Mouse (Mus musculus): ENCODE data around the gene Gnaz.

Gene Gnaz

GRCm38 (mm10) chr10:75029677-75030076, 62.7 kb downstream of the Gnaz start:
- no peak for DNase-seq (ENCODE audit: low read depth, low spot score)

DNA sequence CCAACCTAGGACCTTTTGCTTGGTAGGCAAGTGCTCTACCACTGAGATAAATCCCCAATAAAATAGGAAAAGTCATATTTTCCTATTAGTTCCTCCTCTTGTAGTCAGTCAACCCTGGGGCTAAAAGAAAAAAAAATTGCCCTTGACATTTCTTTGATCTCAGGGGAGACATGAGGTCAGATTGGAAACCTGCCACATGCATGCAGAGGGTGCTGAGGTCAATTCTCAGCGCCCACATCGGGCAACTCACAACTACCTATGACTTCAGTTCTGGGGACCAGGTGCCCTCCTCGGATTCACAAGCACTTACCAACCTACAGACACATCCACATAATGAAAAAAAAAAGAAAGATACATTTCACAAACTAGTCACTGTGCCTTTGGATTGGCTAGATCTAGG, 63.3 kb downstream of the Gnaz start:
- DNase-seq (ENCODE audit: low read depth, low spot score), result no peak

GRCm38 (mm10) chr10:75031345-75032114, 64.6 kb downstream of the Gnaz start:
- DNase-seq (ENCODE audit: low read depth, low spot score), result no peak

- DNase-seq (ENCODE audit: low read depth, low spot score), result no peak
Measured at GRCm38 (mm10) chr10:75032395-75032794, 65.4 kb downstream of the Gnaz start, which contains the start of gene Rsph14. Rsph14 (minus strand) TSS chr10:75032586.

GRCm38 (mm10) chr10:75036883-75037379, 70.0 kb downstream of the Gnaz start, which contains the start of gene Rab36:
Rab36 (plus strand) TSS chr10:75037058.
- no peak for DNase-seq (ENCODE audit: low read depth, low spot score)

DNA sequence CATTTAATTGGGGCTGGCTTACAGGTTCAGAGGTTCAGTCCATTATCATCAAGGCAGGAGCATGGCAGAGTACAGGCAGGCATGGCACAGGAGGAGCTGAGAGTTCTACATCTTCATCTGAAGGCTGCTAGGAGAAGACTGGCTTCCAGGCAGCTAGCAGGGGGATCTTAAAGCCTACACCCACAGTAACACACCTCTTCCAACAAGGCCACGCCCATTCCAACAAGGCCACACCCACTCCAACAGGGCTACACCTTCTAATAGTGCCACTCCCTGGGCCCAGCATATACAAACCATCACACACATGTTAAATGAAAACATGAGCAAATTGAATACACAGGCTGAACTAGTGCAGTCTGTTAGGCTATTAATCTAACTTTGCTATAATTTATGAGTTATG, 75.1 kb downstream of the Gnaz start:
- DNase-seq (ENCODE audit: low read depth, low spot score), result peak; percentile 11

- DNase-seq (ENCODE audit: low read depth, low spot score), result no peak
Measured at GRCm38 (mm10) chr10:75044459-75044858, 77.5 kb downstream of the Gnaz start.

GRCm38 (mm10) chr10:75045831-75046230, 78.9 kb downstream of the Gnaz start:
- DNase-seq (ENCODE audit: low read depth, low spot score), result no peak

- no peak for DNase-seq (ENCODE audit: low read depth, low spot score)
Measured at GRCm38 (mm10) chr10:75048711-75049110, 81.7 kb downstream of the Gnaz start.

DNA sequence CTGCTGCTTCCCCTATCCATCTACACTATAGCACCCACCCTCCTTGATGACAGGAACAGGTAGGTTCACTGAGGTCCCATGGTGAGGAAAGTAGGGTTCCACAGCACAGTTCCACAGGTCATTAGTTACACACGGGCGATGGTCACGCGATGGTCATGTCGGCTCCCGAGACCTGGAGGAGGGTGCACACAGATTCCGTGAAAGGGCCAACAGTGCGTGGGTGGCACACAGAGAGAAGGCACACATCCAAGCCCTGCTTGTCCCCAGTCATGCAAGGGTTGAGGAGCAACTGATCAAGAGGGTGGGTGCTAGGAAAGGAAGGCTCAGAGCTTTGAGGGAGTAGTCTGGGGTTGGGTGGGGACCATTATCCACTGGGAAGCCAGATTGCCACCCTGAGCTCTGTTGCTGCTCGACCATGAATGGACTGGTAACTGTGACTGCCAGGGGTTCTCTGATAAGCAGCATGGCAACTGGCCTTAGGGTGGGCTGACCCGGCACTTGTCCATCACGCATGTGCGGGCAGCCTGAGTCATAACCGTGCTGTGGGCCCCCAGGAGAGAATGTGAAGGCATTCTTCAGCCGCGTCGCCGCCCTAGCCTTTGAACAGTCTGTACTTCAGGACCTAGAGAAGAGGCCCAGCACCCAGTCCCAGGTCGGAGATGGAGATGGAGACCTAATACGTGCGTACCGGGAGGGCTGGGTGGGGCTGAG, 84.5 kb downstream of the Gnaz start:
- DNase-seq (ENCODE audit: low read depth, low spot score), result no peak

- DNase-seq (ENCODE audit: low read depth, low spot score), result no peak
Measured at GRCm38 (mm10) chr10:75052902-75053301, 85.9 kb downstream of the Gnaz start.

DNA sequence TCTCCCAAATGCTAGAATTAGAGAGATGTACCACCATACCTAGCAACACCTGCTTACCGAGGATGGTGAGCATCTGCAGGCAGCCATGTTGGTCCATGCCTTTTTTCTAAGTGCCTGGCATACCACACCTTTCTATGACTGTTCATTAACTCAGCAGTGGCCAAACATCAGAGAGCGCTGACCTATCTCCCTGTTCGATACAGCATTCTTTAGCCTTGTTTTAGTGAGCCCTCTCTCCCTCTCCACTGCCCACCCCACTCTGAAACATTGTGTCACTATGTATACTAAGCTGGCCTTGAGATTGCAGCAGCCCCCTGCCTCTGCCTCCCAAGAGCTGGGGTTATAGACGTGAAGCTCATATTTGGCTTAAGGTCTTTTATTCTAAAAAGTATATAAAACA, 86.7 kb downstream of the Gnaz start:
- DNase-seq (ENCODE audit: low read depth, low spot score), result no peak

GRCm38 (mm10) chr10:75054125-75054524, 87.1 kb downstream of the Gnaz start:
- no peak for DNase-seq (ENCODE audit: low read depth, low spot score)

- DNase-seq (ENCODE audit: low read depth, low spot score), result no peak
Measured at GRCm38 (mm10) chr10:75055672-75056071, 88.7 kb downstream of the Gnaz start.

- DNase-seq (ENCODE audit: low read depth, low spot score), result no peak
Measured at GRCm38 (mm10) chr10:75056255-75056654, 89.3 kb downstream of the Gnaz start.

DNA sequence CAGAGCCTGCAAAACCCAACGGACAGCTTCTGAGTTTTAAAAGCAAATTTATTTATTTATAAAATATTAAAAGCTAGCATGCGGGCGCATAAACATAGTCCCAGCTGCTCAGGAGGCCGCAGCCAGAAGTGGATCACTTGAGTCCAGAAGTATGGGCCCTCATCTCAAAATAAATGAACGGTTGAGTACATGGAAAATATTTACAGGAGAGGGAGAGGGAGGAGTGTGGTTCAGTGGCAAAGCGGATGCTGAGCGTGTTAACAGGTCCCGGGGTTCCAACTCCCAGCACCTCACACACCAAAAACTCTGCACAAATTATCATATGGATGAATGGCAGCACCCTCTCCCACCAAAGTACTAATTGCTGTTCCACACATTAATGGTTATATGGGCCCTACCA, 91.4 kb downstream of the Gnaz start:
- no peak for DNase-seq (ENCODE audit: low read depth, low spot score)

DNA sequence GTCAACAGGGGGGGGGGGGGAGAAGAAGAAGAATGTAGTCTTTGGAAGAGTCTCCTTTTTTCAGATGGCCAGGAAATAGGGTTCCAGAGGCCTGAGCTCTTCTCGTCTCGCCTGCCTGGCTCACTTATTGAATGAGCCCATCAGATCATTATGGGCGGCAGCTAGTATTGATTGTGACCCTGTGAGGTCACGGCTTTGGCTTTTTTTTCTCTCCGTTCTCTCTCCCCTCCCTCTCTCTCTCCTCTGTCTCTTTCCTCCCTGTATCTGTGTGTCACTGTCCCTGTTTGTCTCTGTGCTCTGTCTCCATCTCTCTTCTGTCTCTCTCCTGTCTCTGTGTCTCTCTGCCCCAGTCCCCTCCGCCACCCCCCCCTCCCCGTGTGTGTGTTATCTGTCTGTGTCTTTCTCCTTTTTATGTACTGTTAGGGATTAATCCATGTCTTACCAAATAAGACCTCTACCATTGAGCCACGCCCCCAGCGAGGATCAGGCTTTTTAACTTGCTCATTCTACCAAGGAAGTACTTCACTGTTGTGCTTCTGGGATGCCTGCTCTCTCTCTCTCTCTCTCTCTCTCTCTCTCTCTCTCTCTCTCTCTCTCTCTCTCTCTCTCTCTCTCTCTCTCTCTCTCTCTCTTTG, 91.9 kb downstream of the Gnaz start:
- DNase-seq (ENCODE audit: low read depth, low spot score), result no peak

DNA sequence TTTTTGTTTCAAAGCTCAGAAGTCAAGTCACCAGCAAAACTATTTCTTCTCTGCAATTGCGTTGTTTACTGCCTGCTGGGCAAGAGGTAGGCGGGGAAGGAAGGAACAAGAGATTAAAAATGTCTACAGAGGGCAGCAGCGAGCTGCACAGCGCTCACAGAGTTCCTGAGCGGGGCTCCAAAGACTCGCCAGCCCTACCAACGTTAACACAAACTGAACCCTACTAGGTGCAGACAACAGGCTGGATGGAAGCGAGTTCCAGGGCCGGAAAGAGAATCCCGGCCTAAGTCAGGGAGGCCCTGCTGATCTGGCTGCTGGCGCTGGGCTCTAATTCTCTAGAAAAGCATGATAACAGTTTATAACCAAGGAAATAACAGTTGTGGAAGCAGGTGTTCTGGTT, 92.4 kb downstream of the Gnaz start:
- DNase-seq (ENCODE audit: low read depth, low spot score), result no peak

GRCm38 (mm10) chr10:75060217-75060842, 93.4 kb downstream of the Gnaz start, which contains the start of gene Bcr:
Bcr (plus strand) TSS chr10:75060592.
- no peak for DNase-seq (ENCODE audit: low read depth, low spot score)

DNA sequence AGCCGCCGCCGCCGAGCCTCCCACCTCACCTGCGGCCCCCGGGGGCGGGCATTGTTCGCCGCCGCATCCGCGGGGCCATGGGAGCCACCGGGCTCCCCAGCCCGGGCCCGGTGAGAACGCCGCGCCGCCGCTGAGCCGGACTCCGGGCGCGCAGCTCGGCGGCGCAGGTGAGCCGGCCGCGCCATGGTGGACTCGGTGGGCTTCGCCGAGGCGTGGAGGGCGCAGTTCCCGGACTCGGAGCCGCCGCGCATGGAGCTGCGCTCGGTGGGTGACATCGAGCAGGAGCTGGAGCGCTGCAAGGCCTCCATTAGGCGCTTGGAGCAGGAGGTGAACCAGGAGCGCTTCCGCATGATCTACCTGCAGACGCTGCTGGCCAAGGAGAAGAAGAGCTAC, 93.9 kb downstream of the Gnaz start:
- DNase-seq (ENCODE audit: low read depth, low spot score), result no peak

DNA sequence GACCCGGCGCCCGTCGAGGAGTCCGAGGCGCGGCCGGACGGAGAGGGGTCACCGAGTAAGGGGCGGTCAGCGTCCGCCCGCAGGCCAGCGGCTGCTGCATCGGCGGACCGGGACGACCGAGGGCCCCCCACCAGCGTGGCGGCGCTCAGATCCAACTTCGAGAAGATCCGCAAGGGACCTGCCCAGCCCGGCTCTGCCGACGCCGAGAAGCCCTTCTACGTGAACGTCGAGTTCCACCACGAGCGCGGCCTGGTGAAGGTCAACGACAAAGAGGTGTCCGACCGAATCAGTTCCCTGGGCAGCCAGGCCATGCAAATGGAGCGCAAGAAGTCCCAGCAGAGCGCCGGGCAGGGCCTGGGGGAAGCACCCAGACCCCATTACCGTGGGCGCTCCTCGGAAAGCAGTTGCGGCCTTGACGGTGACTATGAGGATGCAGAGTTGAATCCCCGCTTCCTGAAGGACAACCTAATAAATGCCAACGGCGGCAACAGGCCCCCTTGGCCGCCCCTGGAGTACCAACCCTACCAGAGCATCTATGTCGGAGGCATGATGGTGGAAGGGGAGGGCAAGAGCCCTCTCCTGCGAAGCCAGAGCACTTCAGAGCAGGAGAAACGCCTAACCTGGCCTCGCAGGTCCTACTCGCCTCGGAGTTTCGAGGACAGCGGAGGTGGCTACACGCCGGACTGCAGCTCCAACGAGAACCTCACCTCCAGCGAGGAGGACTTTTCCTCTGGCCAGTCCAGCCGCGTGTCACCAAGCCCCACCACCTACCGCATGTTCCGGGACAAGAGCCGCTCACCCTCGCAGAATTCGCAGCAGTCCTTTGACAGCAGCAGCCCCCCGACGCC, 94.6 kb downstream of the Gnaz start:
- DNase-seq (ENCODE audit: low read depth, low spot score), result no peak

Data from c-Kit-negative CD71-positive TER-119-positive erythroid progenitor cells, embryonic 14.5 days (primary cell).